Mouse (Mus musculus): Measurements from ENCODE around the gene Magi1. TPM values are rescaled to one million over a fixed set of nuclear protein-coding genes. Genes with fewer than 3 reads are reported as not detected.

Magi1 gene
- polyA plus RNA-seq, 1 experiment from 2014 or later, result 1.9 TPM

GRCm38 (mm10) chr6:93890011-93890410 is 393.7 kb downstream of the Magi1 start:
- Histone ChIP-seq H3K9ac (replicated peaks) (no peak overlapping the region), H3K4me2 (ENCODE audit: low read depth, low read length) (no peak overlapping the region), H3K4me3 (ENCODE audit: low read depth, low read length) (no peak overlapping the region), H3K9me3 (ENCODE audit: low read length) (no peaks in the 10 kb centered on the region), H3K27ac (ENCODE audit: low read depth) (no peak overlapping the region), H3K4me1 (ENCODE audit: insufficient read depth) (0 out of 2 replicates have a peak, but pooled peaks cover 4% of the 10 kb centered on the region), H3K36me3 (replicated peaks; ENCODE audit: insufficient read depth, low read length) (no peaks in the 10 kb centered on the region), H3K27me3 (ENCODE audit: insufficient read depth, low read length) (no peaks in the 10 kb centered on the region)
- DNase-seq (no peak), ATAC-seq (no peak)
- 95% methylated on average over 3 of the region's 3 CpGs for whole genome bisulfite sequencing (ENCODE audit: insufficient replicate concordance)
- TF ChIP-seq EP300 (IDR thresholded peaks at IDR 0.05; ENCODE audit: low read depth) (no peak), CTCF (IDR thresholded peaks at IDR 0.05; ENCODE audit: low read depth) (no peak)

GRCm38 (mm10) chr6:93877337-93877736 is 406.4 kb downstream of the Magi1 start:
- no peak overlapping the region for H3K4me3 ChIP-seq (ENCODE audit: low read depth, low read length)
- TF ChIP-seq CTCF (IDR thresholded peaks at IDR 0.05; ENCODE audit: low read depth) (no peak), EP300 (IDR thresholded peaks at IDR 0.05; ENCODE audit: low read depth) (no peak)
- H3K9ac ChIP-seq (replicated peaks), result no peak overlapping the region
- ATAC-seq (no peak), DNase-seq (no peak)
- H3K4me2 ChIP-seq (ENCODE audit: low read depth, low read length), result no peak overlapping the region
- no peak overlapping the region for H3K27ac ChIP-seq (ENCODE audit: low read depth)
- H3K36me3 ChIP-seq (replicated peaks; ENCODE audit: insufficient read depth, low read length), result no peaks in the 10 kb centered on the region
- H3K4me1 ChIP-seq (ENCODE audit: insufficient read depth), result no peaks in the 10 kb centered on the region
- WGBS (ENCODE audit: insufficient replicate concordance), result 70% methylated on average over 4 of the region's 4 CpGs
- H3K27me3 ChIP-seq (ENCODE audit: insufficient read depth, low read length), result no peaks in the 10 kb centered on the region
- H3K9me3 ChIP-seq (ENCODE audit: low read length), result no peaks in the 10 kb centered on the region

- Histone ChIP-seq H3K4me2 (ENCODE audit: low read depth, low read length) (no peak overlapping the region), H3K9ac (replicated peaks) (no peak overlapping the region), H3K4me3 (ENCODE audit: low read depth, low read length) (no peak overlapping the region), H3K36me3 (replicated peaks; ENCODE audit: insufficient read depth, low read length) (no peaks in the 10 kb centered on the region), H3K27ac (ENCODE audit: low read depth) (no peak overlapping the region), H3K4me1 (ENCODE audit: insufficient read depth) (no peaks in the 10 kb centered on the region), H3K27me3 (ENCODE audit: insufficient read depth, low read length) (no peaks in the 10 kb centered on the region), H3K9me3 (ENCODE audit: low read length) (no peaks in the 10 kb centered on the region)
- ATAC-seq, result no peak
- TF ChIP-seq EP300 (IDR thresholded peaks at IDR 0.05; ENCODE audit: low read depth) (no peak), CTCF (IDR thresholded peaks at IDR 0.05; ENCODE audit: low read depth) (no peak)
- WGBS (ENCODE audit: insufficient replicate concordance), result 72% methylated on average over 2 of the region's 2 CpGs
- DNase-seq, result no peak
These were observed 408.8 kb downstream of the Magi1 start for GRCm38 (mm10) chr6:93874936-93875335.

- no peak for DNase-seq
- no peak for ATAC-seq
- H3K36me3 ChIP-seq (replicated peaks; ENCODE audit: insufficient read depth, low read length), result no peaks in the 10 kb centered on the region
- TF ChIP-seq CTCF (IDR thresholded peaks at IDR 0.05; ENCODE audit: low read depth) (no peak), EP300 (IDR thresholded peaks at IDR 0.05; ENCODE audit: low read depth) (no peak)
- H3K4me2 ChIP-seq (ENCODE audit: low read depth, low read length), result no peak overlapping the region
- H3K9ac ChIP-seq (replicated peaks), result no peak overlapping the region
- no peaks in the 10 kb centered on the region for H3K27me3 ChIP-seq (ENCODE audit: insufficient read depth, low read length)
- H3K9me3 ChIP-seq (ENCODE audit: low read length), result no peaks in the 10 kb centered on the region
- 76% methylated on average over 2 of the region's 2 CpGs for WGBS (ENCODE audit: insufficient replicate concordance)
- H3K4me1 ChIP-seq (ENCODE audit: insufficient read depth), result no peaks in the 10 kb centered on the region
- no peak overlapping the region for H3K4me3 ChIP-seq (ENCODE audit: low read depth, low read length)
- H3K27ac ChIP-seq (ENCODE audit: low read depth), result no peak overlapping the region
These were observed 409.3 kb downstream of the Magi1 start for GRCm38 (mm10) chr6:93874376-93874775.

GRCm38 (mm10) chr6:93873536-93873935 is 410.2 kb downstream of the Magi1 start:
- 73% methylated on average over 1 of the region's 1 CpGs for WGBS (ENCODE audit: insufficient replicate concordance)
- no peak overlapping the region for H3K9ac ChIP-seq (replicated peaks)
- no peak overlapping the region for H3K4me3 ChIP-seq (ENCODE audit: low read depth, low read length)
- no peaks in the 10 kb centered on the region for H3K9me3 ChIP-seq (ENCODE audit: low read length)
- TF ChIP-seq EP300 (IDR thresholded peaks at IDR 0.05; ENCODE audit: low read depth), result no peak
- TF ChIP-seq CTCF (IDR thresholded peaks at IDR 0.05; ENCODE audit: low read depth), result no peak
- H3K27me3 ChIP-seq (ENCODE audit: insufficient read depth, low read length), result no peaks in the 10 kb centered on the region
- H3K36me3 ChIP-seq (replicated peaks; ENCODE audit: insufficient read depth, low read length), result no peaks in the 10 kb centered on the region
- no peak for ATAC-seq
- no peaks in the 10 kb centered on the region for H3K4me1 ChIP-seq (ENCODE audit: insufficient read depth)
- DNase-seq, result no peak
- no peak overlapping the region for H3K4me2 ChIP-seq (ENCODE audit: low read depth, low read length)
- H3K27ac ChIP-seq (ENCODE audit: low read depth), result no peak overlapping the region

DNA sequence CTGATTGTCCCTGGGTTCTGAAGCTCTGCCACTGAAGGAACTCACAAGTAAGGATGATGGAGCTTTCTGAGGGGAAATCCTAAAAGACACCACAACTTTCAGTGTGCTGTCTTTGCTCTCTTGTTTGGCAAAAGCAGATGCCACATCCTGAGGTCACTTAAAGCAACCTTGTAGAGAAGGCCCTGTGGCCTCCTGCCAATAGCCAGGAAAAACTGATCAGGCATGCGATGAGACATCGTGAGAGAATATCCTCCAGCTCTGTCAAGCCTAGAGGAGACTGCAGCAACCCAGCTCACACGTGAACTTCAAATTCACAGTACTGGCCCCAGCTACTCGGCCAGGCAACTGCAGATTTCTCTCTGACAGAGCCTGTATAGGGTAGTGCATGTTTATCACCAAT is 412.2 kb downstream of the Magi1 start:
- no peak for TF ChIP-seq EP300 (IDR thresholded peaks at IDR 0.05; ENCODE audit: low read depth)
- no peaks in the 10 kb centered on the region for H3K36me3 ChIP-seq (replicated peaks; ENCODE audit: insufficient read depth, low read length)
- H3K9ac ChIP-seq (replicated peaks), result no peak overlapping the region
- no peak overlapping the region for H3K4me3 ChIP-seq (ENCODE audit: low read depth, low read length)
- no peak overlapping the region for H3K27ac ChIP-seq (ENCODE audit: low read depth)
- no peak overlapping the region for H3K4me2 ChIP-seq (ENCODE audit: low read depth, low read length)
- DNase-seq (no peak), ATAC-seq (no peak)
- H3K4me1 ChIP-seq (ENCODE audit: insufficient read depth), result no peaks in the 10 kb centered on the region
- WGBS (ENCODE audit: insufficient replicate concordance), result 54% methylated on average over 4 of the region's 4 CpGs
- H3K9me3 ChIP-seq (ENCODE audit: low read length), result no peaks in the 10 kb centered on the region
- H3K27me3 ChIP-seq (ENCODE audit: insufficient read depth, low read length), result no peaks in the 10 kb centered on the region

- no peak overlapping the region for H3K27ac ChIP-seq (ENCODE audit: low read depth)
- H3K9me3 ChIP-seq (ENCODE audit: low read length), result no peaks in the 10 kb centered on the region
- H3K27me3 ChIP-seq (ENCODE audit: insufficient read depth, low read length), result no peaks in the 10 kb centered on the region
- no peak overlapping the region for H3K4me3 ChIP-seq (ENCODE audit: low read depth, low read length)
- DNase-seq (no peak), ATAC-seq (no peak)
- H3K4me1 ChIP-seq (ENCODE audit: insufficient read depth), result no peaks in the 10 kb centered on the region
- no peak overlapping the region for H3K9ac ChIP-seq (replicated peaks)
- TF ChIP-seq CTCF (IDR thresholded peaks at IDR 0.05; ENCODE audit: low read depth) (no peak), EP300 (IDR thresholded peaks at IDR 0.05; ENCODE audit: low read depth) (no peak)
- no peak overlapping the region for H3K4me2 ChIP-seq (ENCODE audit: low read depth, low read length)
- 49% methylated on average over 5 of the region's 5 CpGs for WGBS (ENCODE audit: insufficient replicate concordance)
- no peaks in the 10 kb centered on the region for H3K36me3 ChIP-seq (replicated peaks; ENCODE audit: insufficient read depth, low read length)
These were observed 413.7 kb downstream of the Magi1 start for GRCm38 (mm10) chr6:93870023-93870422.
